Mouse (Mus musculus): Measurements from ENCODE around the gene B230104I21Rik. TPM values are rescaled to one million over a fixed set of nuclear protein-coding genes. Genes with fewer than 3 reads are reported as not detected.
A peak's percentile ranks its signal among the peaks of the same experiment; 100 is the strongest.

B230104I21Rik gene
- polyA plus RNA-seq, 1 experiment from 2014 or later: 0.33 TPM

- Histone ChIP-seq H3K27me3 (no peaks in the 10 kb centered on the region), H3K9me3 (no peaks in the 10 kb centered on the region), H3K27ac (peak overlapping the region; percentile 87), H3K36me3 (peaks cover 25% of the 10 kb centered on the region), H3K4me2 (no peak overlapping the region), H3K9ac (replicated peaks) (no peak overlapping the region), H3K4me1 (replicated peaks) (peaks cover 16% of the 10 kb centered on the region), H3K4me3 (replicated peaks) (no peak overlapping the region)
- ATAC-seq (ENCODE audit: insufficient number of reproducible peaks, insufficient read depth, low FRiP score, low TSS enrichment, low read depth): no peak
- WGBS: 79% methylated on average over 11 of the region's 11 CpGs
Measured at GRCm38 (mm10) chr4:154313622-154313967, 22.3 kb upstream of the B230104I21Rik start.

DNA sequence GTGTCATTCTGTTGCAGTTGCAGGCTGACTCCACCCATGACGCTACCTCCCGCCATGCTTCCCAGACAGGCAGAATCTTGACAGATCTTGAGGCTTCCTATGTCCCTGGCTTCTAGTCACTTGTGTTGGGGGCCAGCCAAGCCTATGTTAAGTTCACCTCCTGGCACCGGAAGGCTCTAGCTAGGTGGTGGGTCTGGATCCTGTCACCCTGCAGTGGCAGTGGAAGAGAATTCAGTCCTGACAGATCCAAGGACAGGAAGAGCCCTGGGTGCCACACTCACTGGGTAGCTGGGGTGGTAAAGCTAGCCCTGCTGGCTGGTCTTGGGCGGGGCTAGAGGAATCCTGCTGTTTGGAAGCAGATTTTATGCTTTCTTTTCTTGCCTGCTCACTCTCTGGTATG, 10.5 kb upstream of the B230104I21Rik start:
- Histone ChIP-seq H3K27ac (no peak overlapping the region), H3K27me3 (no peaks in the 10 kb centered on the region), H3K9ac (replicated peaks) (no peak overlapping the region), H3K4me1 (replicated peaks) (peaks cover 21% of the 10 kb centered on the region), H3K4me3 (replicated peaks) (no peak overlapping the region), H3K36me3 (peaks cover 78% of the 10 kb centered on the region), H3K9me3 (no peaks in the 10 kb centered on the region), H3K4me2 (no peak overlapping the region)
- 68% methylated on average over 4 of the region's 4 CpGs for WGBS
- ATAC-seq (ENCODE audit: insufficient number of reproducible peaks, insufficient read depth, low FRiP score, low TSS enrichment, low read depth): no peak

- Histone ChIP-seq H3K36me3 (peaks cover 74% of the 10 kb centered on the region), H3K9me3 (no peaks in the 10 kb centered on the region), H3K9ac (replicated peaks) (no peak overlapping the region), H3K27ac (no peak overlapping the region), H3K4me3 (replicated peaks) (no peak overlapping the region), H3K4me2 (no peak overlapping the region), H3K27me3 (no peaks in the 10 kb centered on the region), H3K4me1 (replicated peaks) (peaks cover 50% of the 10 kb centered on the region)
- WGBS: 9% methylated on average over 19 of the region's 20 CpGs
- ATAC-seq (ENCODE audit: insufficient number of reproducible peaks, insufficient read depth, low FRiP score, low TSS enrichment, low read depth): 0 out of 2 replicates have a peak, but pooled peaks have one; percentile 4
Measured at GRCm38 (mm10) chr4:154328431-154328830, 7.5 kb upstream of the B230104I21Rik start.

DNA sequence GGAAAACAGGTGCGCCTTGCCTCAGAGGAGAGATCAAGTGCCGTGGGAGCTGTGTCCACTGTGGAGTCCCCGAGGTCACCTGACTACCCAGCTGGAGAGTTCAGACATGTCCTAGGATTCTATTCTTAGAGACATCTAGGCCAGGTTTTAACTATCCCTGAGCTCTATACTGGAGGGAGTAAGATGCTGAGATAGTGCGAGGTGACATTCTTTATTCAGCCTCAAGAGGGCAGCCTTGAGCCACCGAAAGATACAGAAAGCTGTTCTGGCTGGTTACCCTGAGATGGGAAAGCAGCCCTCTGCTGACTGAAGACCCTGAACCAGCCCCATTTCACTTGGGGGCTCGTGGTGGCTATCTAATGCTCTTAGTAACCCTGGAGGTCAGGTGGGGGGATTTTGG, 7.1 kb upstream of the B230104I21Rik start:
- Histone ChIP-seq H3K9me3 (no peaks in the 10 kb centered on the region), H3K36me3 (peaks cover 74% of the 10 kb centered on the region), H3K4me2 (no peak overlapping the region), H3K4me1 (replicated peaks) (peaks cover 54% of the 10 kb centered on the region), H3K27me3 (no peaks in the 10 kb centered on the region), H3K9ac (replicated peaks) (no peak overlapping the region), H3K4me3 (replicated peaks) (no peak overlapping the region), H3K27ac (no peak overlapping the region)
- 8% methylated on average over 6 of the region's 6 CpGs for WGBS
- ATAC-seq (ENCODE audit: insufficient number of reproducible peaks, insufficient read depth, low FRiP score, low TSS enrichment, low read depth): 0 out of 2 replicates have a peak, but pooled peaks have one; percentile 4

GRCm38 (mm10) chr4:154330001-154330400, 5.9 kb upstream of the B230104I21Rik start:
- no peak for ATAC-seq (ENCODE audit: insufficient number of reproducible peaks, insufficient read depth, low FRiP score, low TSS enrichment, low read depth)
- H3K4me2 ChIP-seq: no peak overlapping the region
- H3K36me3 ChIP-seq: peaks cover 76% of the 10 kb centered on the region
- 79% methylated on average over 7 of the region's 7 CpGs for WGBS
- H3K27ac ChIP-seq: no peak overlapping the region
- H3K9me3 ChIP-seq: no peaks in the 10 kb centered on the region
- no peaks in the 10 kb centered on the region for H3K27me3 ChIP-seq
- peaks cover 64% of the 10 kb centered on the region for H3K4me1 ChIP-seq (replicated peaks)
- no peak overlapping the region for H3K9ac ChIP-seq (replicated peaks)
- H3K4me3 ChIP-seq (replicated peaks): no peak overlapping the region

- Histone ChIP-seq H3K9ac (replicated peaks) (no peak overlapping the region), H3K36me3 (peaks cover 69% of the 10 kb centered on the region), H3K27me3 (no peaks in the 10 kb centered on the region), H3K4me3 (replicated peaks) (no peak overlapping the region), H3K4me2 (no peak overlapping the region), H3K27ac (peak overlapping the region; percentile 77), H3K4me1 (replicated peaks) (peaks cover 73% of the 10 kb centered on the region), H3K9me3 (no peaks in the 10 kb centered on the region)
- 28% methylated on average over 12 of the region's 12 CpGs for WGBS
- ATAC-seq (ENCODE audit: insufficient number of reproducible peaks, insufficient read depth, low FRiP score, low TSS enrichment, low read depth): no peak
Measured at GRCm38 (mm10) chr4:154331271-154331670, 4.7 kb upstream of the B230104I21Rik start.

DNA sequence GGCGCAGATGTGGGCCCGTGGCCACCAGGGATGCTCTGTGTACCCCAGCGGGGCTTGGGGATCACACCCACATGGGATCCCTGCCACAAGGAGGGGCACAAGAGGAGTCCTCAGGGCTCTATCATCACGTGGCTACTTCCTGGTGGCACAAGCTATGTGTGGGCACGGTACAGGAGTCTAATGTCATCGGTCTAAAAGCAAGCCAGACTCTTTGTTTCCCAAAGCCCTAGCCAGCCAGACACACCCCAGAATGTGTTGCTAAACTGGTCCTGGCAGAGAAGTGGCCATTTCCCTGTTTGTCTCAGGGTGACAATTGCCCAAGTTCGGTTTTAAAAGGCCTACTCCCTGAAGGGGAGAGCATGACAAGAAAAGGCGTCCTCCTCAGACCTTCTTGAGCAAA, 2.6 kb upstream of the B230104I21Rik start:
- 63% methylated on average over 8 of the region's 8 CpGs for WGBS
- H3K27me3 ChIP-seq: 0 out of 2 replicates have a peak, but pooled peaks cover 3% of the 10 kb centered on the region
- H3K4me3 ChIP-seq (replicated peaks): no peak overlapping the region
- no peak overlapping the region for H3K4me2 ChIP-seq
- peak overlapping the region; percentile 86 for H3K27ac ChIP-seq
- H3K9ac ChIP-seq (replicated peaks): peak overlapping the region; percentile 44; the same call in 1 of the 2 replicates
- peaks cover 91% of the 10 kb centered on the region for H3K4me1 ChIP-seq (replicated peaks)
- ATAC-seq (ENCODE audit: insufficient number of reproducible peaks, insufficient read depth, low FRiP score, low TSS enrichment, low read depth): no peak
- H3K9me3 ChIP-seq: no peaks in the 10 kb centered on the region
- H3K36me3 ChIP-seq: peaks cover 72% of the 10 kb centered on the region

- H3K27ac ChIP-seq: no peak overlapping the region
- H3K27me3 ChIP-seq: 0 out of 2 replicates have a peak, but pooled peaks cover 3% of the 10 kb centered on the region
- H3K9ac ChIP-seq (replicated peaks): no peak overlapping the region
- peaks cover 84% of the 10 kb centered on the region for H3K36me3 ChIP-seq
- no peak for ATAC-seq (ENCODE audit: insufficient number of reproducible peaks, insufficient read depth, low FRiP score, low TSS enrichment, low read depth)
- H3K9me3 ChIP-seq: no peaks in the 10 kb centered on the region
- H3K4me2 ChIP-seq: peak overlapping the region; percentile 19
- WGBS: 66% methylated on average over 48 of the region's 48 CpGs
- H3K4me1 ChIP-seq (replicated peaks): peaks cover 78% of the 10 kb centered on the region
- H3K4me3 ChIP-seq (replicated peaks): no peak overlapping the region
Measured at GRCm38 (mm10) chr4:154334699-154335402, 1.1 kb upstream of the B230104I21Rik start.

DNA sequence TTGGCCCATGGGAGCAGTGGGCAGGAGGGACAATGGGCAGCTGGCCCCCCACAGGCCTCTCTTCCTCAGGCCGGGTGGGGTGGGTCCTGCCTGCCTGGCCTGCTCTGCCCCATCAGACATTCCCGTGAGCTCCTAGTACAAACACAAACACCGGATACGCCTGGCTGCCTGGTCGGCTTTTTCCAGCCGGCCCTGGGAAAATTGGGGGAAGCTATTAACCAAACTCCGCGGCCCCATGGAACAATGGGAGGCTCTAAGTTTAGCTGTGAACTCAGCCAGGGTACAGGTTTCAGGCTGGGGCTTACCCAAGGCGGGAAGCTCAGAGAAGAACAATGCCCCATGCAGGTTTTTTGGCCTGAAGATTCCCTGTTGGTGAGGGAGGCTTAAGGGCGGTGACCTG, 723 bp downstream of the B230104I21Rik start:
- Histone ChIP-seq H3K27ac (peak overlapping the region; percentile 76), H3K4me3 (replicated peaks) (no peak overlapping the region), H3K36me3 (peaks cover 90% of the 10 kb centered on the region), H3K27me3 (peaks cover 3% of the 10 kb centered on the region; the same call in 1 of the 2 replicates), H3K4me1 (replicated peaks) (peaks cover 60% of the 10 kb centered on the region), H3K9me3 (no peaks in the 10 kb centered on the region), H3K9ac (replicated peaks) (0 out of 2 replicates have a peak overlapping the region, but pooled peaks have one; percentile 13), H3K4me2 (no peak overlapping the region; the same call in 1 of the 2 replicates)
- ATAC-seq (ENCODE audit: insufficient number of reproducible peaks, insufficient read depth, low FRiP score, low TSS enrichment, low read depth): no peak
- 28% methylated on average over 10 of the region's 10 CpGs for WGBS

DNA sequence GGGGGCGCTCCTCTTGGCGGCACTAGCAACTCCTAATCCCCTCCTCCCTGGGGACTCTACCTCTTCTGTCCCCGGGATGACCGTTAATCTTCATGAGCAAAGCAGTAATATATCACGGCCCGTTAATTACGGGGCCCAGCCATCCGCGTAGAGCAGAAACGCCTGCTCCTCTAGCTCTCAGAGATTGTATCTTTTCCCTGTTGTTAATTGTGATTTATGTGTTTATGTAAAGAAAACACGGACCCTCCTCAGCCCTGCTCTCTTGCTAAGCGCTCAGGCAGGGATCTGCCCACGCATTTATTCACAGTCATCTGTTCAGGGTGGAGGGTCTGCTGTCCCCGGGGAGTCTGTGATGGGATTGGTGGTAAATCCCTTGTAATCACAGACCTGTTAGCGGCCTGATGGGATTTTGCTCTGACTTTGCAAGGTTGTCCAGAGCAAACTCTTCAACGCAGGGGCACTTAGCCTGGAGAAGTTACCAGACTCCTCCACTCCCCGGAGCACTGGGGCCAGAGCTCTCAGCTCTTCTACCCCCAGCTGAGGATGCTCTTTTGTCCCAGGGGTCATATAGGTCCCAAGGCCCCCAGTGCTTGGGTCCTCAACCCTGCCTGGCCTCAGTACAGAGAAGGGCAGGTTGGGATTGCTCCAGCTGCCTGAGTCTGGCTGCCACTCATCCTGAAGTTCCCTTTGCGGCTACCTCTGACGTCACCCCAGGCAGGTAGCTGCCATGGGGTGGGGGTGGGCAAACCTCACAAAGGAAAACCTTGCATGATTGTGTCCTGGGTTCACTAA, 11.0 kb downstream of the B230104I21Rik start:
- peaks cover 31% of the 10 kb centered on the region for H3K4me1 ChIP-seq (replicated peaks)
- peaks cover 3% of the 10 kb centered on the region; the same call in 1 of the 2 replicates for H3K27me3 ChIP-seq
- no peak overlapping the region for H3K4me2 ChIP-seq
- 23% methylated on average over 19 of the region's 19 CpGs for WGBS
- H3K27ac ChIP-seq: no peak overlapping the region
- H3K9ac ChIP-seq (replicated peaks): no peak overlapping the region; the same call in 1 of the 2 replicates
- peaks cover 77% of the 10 kb centered on the region for H3K36me3 ChIP-seq
- no peak overlapping the region for H3K4me3 ChIP-seq (replicated peaks)
- H3K9me3 ChIP-seq: no peaks in the 10 kb centered on the region
- 0 out of 2 replicates have a peak, but pooled peaks have one; percentile 4 for ATAC-seq (ENCODE audit: insufficient number of reproducible peaks, insufficient read depth, low FRiP score, low TSS enrichment, low read depth)

DNA sequence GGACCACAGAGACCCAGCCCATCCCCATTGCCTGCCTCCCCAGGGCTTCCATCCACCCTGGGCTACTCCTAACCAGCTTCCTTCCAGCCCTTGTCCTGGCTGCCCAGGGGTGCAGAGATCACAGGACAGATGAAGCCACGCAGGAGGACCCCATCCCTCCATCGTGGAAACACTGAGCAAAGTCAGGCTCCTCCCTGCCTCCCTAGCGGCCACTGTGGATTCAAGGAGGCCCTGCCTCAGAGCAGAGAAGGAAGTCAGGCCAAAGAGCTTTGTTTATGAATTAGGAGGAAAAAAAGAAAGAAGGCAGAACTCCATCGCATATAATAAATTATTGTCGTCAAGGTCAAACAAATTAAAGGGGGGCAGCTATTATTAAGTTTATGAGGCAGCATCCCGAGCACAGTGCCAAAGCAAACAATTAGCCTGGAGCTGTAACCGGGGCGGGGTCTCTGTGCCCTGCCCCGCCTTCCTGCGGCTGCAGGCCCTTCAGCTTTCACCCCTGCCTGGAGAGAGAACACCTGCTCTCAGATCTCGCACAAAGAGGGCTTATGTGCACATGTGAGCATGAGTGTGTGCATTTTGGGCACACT, 12.4 kb downstream of the B230104I21Rik start:
- H3K27me3 ChIP-seq: peaks cover 3% of the 10 kb centered on the region; the same call in 1 of the 2 replicates
- H3K4me2 ChIP-seq: no peak overlapping the region
- H3K9me3 ChIP-seq: no peaks in the 10 kb centered on the region
- H3K36me3 ChIP-seq: peaks cover 64% of the 10 kb centered on the region
- H3K9ac ChIP-seq (replicated peaks): no peak overlapping the region
- peaks cover 31% of the 10 kb centered on the region for H3K4me1 ChIP-seq (replicated peaks)
- H3K4me3 ChIP-seq (replicated peaks): no peak overlapping the region
- H3K27ac ChIP-seq: peak overlapping the region; percentile 47
- ATAC-seq (ENCODE audit: insufficient number of reproducible peaks, insufficient read depth, low FRiP score, low TSS enrichment, low read depth): no peak
- WGBS: 34% methylated on average over 11 of the region's 11 CpGs
